Mouse (Mus musculus) hindbrain, embryonic 11.5 days (tissue): ENCODE measurements around the gene Lsm4. TPM values are rescaled to one million over a fixed set of nuclear protein-coding genes. Genes with fewer than 3 reads are reported as not detected.

Experiments
- ATAC-seq: fragments of 200-750 bp; cut with Nextera tagmentation; 2 replicates; pipeline ENCODE4 v1.8.0; 2017; ENCODE audit warnings: mild to moderate bottlenecking, moderate TSS enrichment, moderate library complexity; ENCODE audit not compliant: low FRiP score
- DNase-seq: peaks from one replicate; pipeline ENCODE4 v3.0.0-alpha.2; 2015; ENCODE audit warnings: low spot score
- H3K27ac ChIP-seq: fragments of 300-500 bp; sonication (generic); 2 replicates; pipeline ENCODE4 v1.5.1; 2014; ENCODE audit warnings: mild to moderate bottlenecking, low read depth, low read length
- H3K27me3 ChIP-seq: fragments of 300-500 bp; sonication (generic); 2 replicates; pipeline ENCODE4 v1.6.1; 2014; ENCODE audit warnings: mild to moderate bottlenecking, low read length, moderate library complexity, mixed read lengths; ENCODE audit not compliant: control insufficient read depth, insufficient read depth
- H3K36me3 ChIP-seq: fragments of 300-500 bp; sonication (generic); 2 replicates; pipeline ENCODE4 v1.6.1; 2014; ENCODE audit warnings: mild to moderate bottlenecking, low read length, moderate library complexity, mixed read lengths; ENCODE audit not compliant: control insufficient read depth, insufficient read depth
- H3K4me1 ChIP-seq: fragments of 300-500 bp; sonication (generic); replicated peaks from 2 replicates; pipeline ENCODE4 v1.6.1; 2014; ENCODE audit warnings: low read length, mixed read lengths; ENCODE audit not compliant: control insufficient read depth, insufficient read depth
- H3K4me2 ChIP-seq: fragments of 300-500 bp; sonication (generic); replicated peaks from 2 replicates; pipeline ENCODE4 v1.6.1; 2014; ENCODE audit warnings: mild to moderate bottlenecking, low read depth, low read length
- H3K4me3 ChIP-seq: fragments of 300-500 bp; sonication (generic); 2 replicates; pipeline ENCODE4 v1.5.1; 2014; ENCODE audit warnings: low read depth, low read length
- H3K9ac ChIP-seq: fragments of 300-500 bp; sonication (generic); 2 replicates; pipeline ENCODE4 v1.6.1; 2014; ENCODE audit warnings: low read depth, low read length
- H3K9me3 ChIP-seq: fragments of 300-500 bp; sonication (generic); 2 replicates; pipeline ENCODE4 v1.6.1; 2016; ENCODE audit warnings: low read length; ENCODE audit not compliant: control insufficient read depth
- WGBS: fragments of 180-500 bp; shearing (Covaris S2); extraction: QIAGEN DNeasy Blood & Tissue Kit; methylation state at CpG from one replicate; pipeline ENCODE4 v1.1.7; 2014; 5-methylcytosine and 5-hydroxymethylcytosine counted together
- polyA plus RNA-seq: library from polyadenylated mRNA; unstranded; fragments of >200 nt; fragmentation: Nextera tagmentation; extraction: Ambion mirVana; gene quantifications from 2 replicates; pipeline ENCODE4 v1.2.1, GENCODE M21; 2014

Lsm4 gene
- polyA plus RNA-seq, 1 experiment from 2014 or later = 282 TPM

- H3K9ac ChIP-seq = no peak overlapping the region
- DNase-seq (no peak), ATAC-seq (no peak)
- WGBS = 67% methylated on average over 2 of the region's 2 CpGs
- no peak overlapping the region for H3K27ac ChIP-seq
- H3K4me3 ChIP-seq = no peak overlapping the region
- H3K4me2 ChIP-seq = no peak overlapping the region
- no peaks in the 10 kb centered on the region for H3K4me1 ChIP-seq
- H3K36me3 ChIP-seq = no peaks in the 10 kb centered on the region
- H3K9me3 ChIP-seq = no peaks in the 10 kb centered on the region
- H3K27me3 ChIP-seq = no peaks in the 10 kb centered on the region
These were observed 7.4 kb upstream of the Lsm4 start for GRCm38 (mm10) chr8:70665599-70665998.

GRCm38 (mm10) chr8:70667071-70667470, 6.0 kb upstream of the Lsm4 start:
- no peaks in the 10 kb centered on the region for H3K4me1 ChIP-seq
- H3K27ac ChIP-seq = no peak overlapping the region
- no peaks in the 10 kb centered on the region for H3K9me3 ChIP-seq
- WGBS = 79% methylated on average over 5 of the region's 5 CpGs
- DNase-seq (no peak), ATAC-seq (no peak)
- H3K4me3 ChIP-seq = no peak overlapping the region
- no peaks in the 10 kb centered on the region for H3K36me3 ChIP-seq
- H3K27me3 ChIP-seq = no peaks in the 10 kb centered on the region
- no peak overlapping the region for H3K9ac ChIP-seq
- no peak overlapping the region for H3K4me2 ChIP-seq

GRCm38 (mm10) chr8:70671615-70672324, 1.3 kb upstream of the Lsm4 start:
- no peak overlapping the region for H3K9ac ChIP-seq
- peak overlapping the region; percentile 89; the same call in 1 of the 2 replicates for H3K27ac ChIP-seq
- H3K27me3 ChIP-seq = no peaks in the 10 kb centered on the region
- no peak overlapping the region for H3K4me2 ChIP-seq
- no peaks in the 10 kb centered on the region for H3K9me3 ChIP-seq
- DNase-seq (no peak), ATAC-seq (no peak)
- no peaks in the 10 kb centered on the region for H3K36me3 ChIP-seq
- H3K4me3 ChIP-seq = no peak overlapping the region
- WGBS = 62% methylated on average over 10 of the region's 10 CpGs
- H3K4me1 ChIP-seq = peaks cover 4% of the 10 kb centered on the region

GRCm38 (mm10) chr8:70672325-70673078, 546 bp upstream of the Lsm4 start:
- DNase-seq = no peak
- ATAC-seq = peak; percentile 62
- WGBS = 40% methylated on average over 19 of the region's 19 CpGs

GRCm38 (mm10) chr8:70674109-70674508, 1.1 kb downstream of the Lsm4 start:
- no peak; the same call in 1 of the 2 replicates for ATAC-seq

More at GRCm38 (mm10) chr8:70672325-70673078, 546 bp upstream of the Lsm4 start:
- Histone ChIP-seq H3K9ac (peak overlapping the region; percentile 56), H3K4me1 (peaks cover 4% of the 10 kb centered on the region), H3K4me3 (peak overlapping the region; percentile 57), H3K27me3 (no peaks in the 10 kb centered on the region), H3K27ac (peak overlapping the region; percentile 89), H3K36me3 (no peaks in the 10 kb centered on the region), H3K4me2 (peak overlapping the region; percentile 53; the same call in 1 of the 2 replicates), H3K9me3 (no peaks in the 10 kb centered on the region)

GRCm38 (mm10) chr8:70674716-70675115, 1.7 kb downstream of the Lsm4 start:
- no peak overlapping the region for H3K27ac ChIP-seq
- H3K4me1 ChIP-seq = peaks cover 4% of the 10 kb centered on the region
- peaks cover 6% of the 10 kb centered on the region; the same call in 1 of the 2 replicates for H3K36me3 ChIP-seq
- DNase-seq (no peak), ATAC-seq (no peak)
- no peak overlapping the region for H3K4me3 ChIP-seq
- no peak overlapping the region for H3K4me2 ChIP-seq
- no peak overlapping the region for H3K9ac ChIP-seq
- H3K27me3 ChIP-seq = no peaks in the 10 kb centered on the region
- WGBS = 90% methylated on average over 4 of the region's 4 CpGs
- H3K9me3 ChIP-seq = no peaks in the 10 kb centered on the region

More at GRCm38 (mm10) chr8:70674109-70674508, 1.1 kb downstream of the Lsm4 start:
- WGBS = 83% methylated on average over 3 of the region's 3 CpGs
- Histone ChIP-seq H3K27ac (peak overlapping the region; percentile 93), H3K36me3 (peaks cover 6% of the 10 kb centered on the region; the same call in 1 of the 2 replicates), H3K9ac (peak overlapping the region; percentile 77), H3K4me3 (peak overlapping the region; percentile 57), H3K27me3 (no peaks in the 10 kb centered on the region), H3K4me1 (peaks cover 4% of the 10 kb centered on the region), H3K9me3 (no peaks in the 10 kb centered on the region), H3K4me2 (peak overlapping the region; percentile 53)
- DNase-seq = no peak

GRCm38 (mm10) chr8:70675336-70675735, 2.3 kb downstream of the Lsm4 start:
- Histone ChIP-seq H3K9ac (no peak overlapping the region), H3K4me2 (no peak overlapping the region), H3K4me1 (peaks cover 4% of the 10 kb centered on the region), H3K9me3 (no peaks in the 10 kb centered on the region), H3K27ac (no peak overlapping the region), H3K27me3 (no peaks in the 10 kb centered on the region), H3K36me3 (peaks cover 6% of the 10 kb centered on the region; the same call in 1 of the 2 replicates), H3K4me3 (no peak overlapping the region)
- ATAC-seq = no peak
- WGBS = 90% methylated on average over 1 of the region's 1 CpGs
- DNase-seq = no peak

GRCm38 (mm10) chr8:70677451-70678080, 4.5 kb downstream of the Lsm4 start:
- ATAC-seq = no peak
- no peaks in the 10 kb centered on the region for H3K27me3 ChIP-seq
- WGBS = 93% methylated on average over 15 of the region's 15 CpGs
- peaks cover 6% of the 10 kb centered on the region; the same call in 1 of the 2 replicates for H3K36me3 ChIP-seq
- no peak for DNase-seq
- H3K9ac ChIP-seq = no peak overlapping the region
- H3K27ac ChIP-seq = no peak overlapping the region
- H3K9me3 ChIP-seq = no peaks in the 10 kb centered on the region
- peaks cover 4% of the 10 kb centered on the region for H3K4me1 ChIP-seq
- H3K4me3 ChIP-seq = no peak overlapping the region
- no peak overlapping the region for H3K4me2 ChIP-seq
